Mouse (Mus musculus): ENCODE measurements around the gene Mmp14. TPM values are rescaled to one million over a fixed set of nuclear protein-coding genes. Genes with fewer than 3 reads are reported as not detected.

The Mmp14 gene
- polyA plus RNA-seq, 1 experiment = 118 TPM

- Histone ChIP-seq H3K27me3 (ENCODE audit: control insufficient read depth, insufficient read depth, insufficient read length) (no peaks in the 10 kb centered on the region), H3K79me3 (ENCODE audit: low read depth) (no peaks in the 10 kb centered on the region), H3K79me2 (ENCODE audit: control insufficient read depth, insufficient read depth) (peaks cover 10% of the 10 kb centered on the region), H3K36me3 (ENCODE audit: control insufficient read depth, insufficient read depth) (no peaks in the 10 kb centered on the region), H3ac (ENCODE audit: control insufficient read depth, insufficient read length, low read depth) (no peak overlapping the region), H3K4me3 (ENCODE audit: insufficient read depth, poor library complexity, severe bottlenecking) (no peak overlapping the region)
- TF ChIP-seq CEBPB (IDR thresholded peaks at IDR 0.05; ENCODE audit: low read depth) (no peak), USF1 (IDR thresholded peaks at IDR 0.05; ENCODE audit: low read depth) (no peak), CTCF (IDR thresholded peaks at IDR 0.05; ENCODE audit: control insufficient read depth, insufficient read depth, insufficient read length) (no peak), MYOD1 (IDR thresholded peaks at IDR 0.05; ENCODE audit: control insufficient read depth, insufficient read length, low read depth) (no peak), MYOG (IDR thresholded peaks at IDR 0.05; ENCODE audit: control insufficient read depth, extremely low read depth, insufficient read length) (no peak), MAX (IDR thresholded peaks at IDR 0.05) (no peak), FOSL1 (IDR thresholded peaks at IDR 0.05; ENCODE audit: insufficient read depth, low read length, poor library complexity, severe bottlenecking) (no peak)
These were observed 45.9 kb downstream of the Mmp14 start for GRCm38 (mm10) chr14:54477172-54477909.

DNA sequence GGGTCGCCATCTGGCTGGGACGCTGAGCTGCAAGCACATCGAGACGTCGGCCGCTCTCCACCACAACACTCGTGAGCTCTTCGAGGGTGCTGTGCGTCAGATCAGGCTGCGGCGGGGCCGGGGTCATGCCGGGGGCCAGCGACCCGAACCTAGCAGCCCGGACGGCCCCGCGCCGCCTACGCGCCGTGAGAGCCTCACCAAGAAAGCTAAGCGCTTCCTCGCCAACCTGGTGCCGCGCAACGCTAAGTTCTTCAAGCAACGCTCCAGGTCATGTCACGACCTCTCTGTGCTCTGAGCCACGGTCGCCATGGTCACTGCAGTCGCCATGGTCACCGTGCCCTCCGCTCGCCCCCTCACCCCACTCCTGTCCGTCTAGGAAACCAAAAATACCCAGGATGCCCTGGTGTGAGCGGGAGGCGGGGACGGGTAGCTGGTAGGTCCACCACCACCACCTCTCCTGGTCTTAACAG, 48.1 kb downstream of the Mmp14 start:
- Histone ChIP-seq H3K4me3 (ENCODE audit: insufficient read depth, poor library complexity, severe bottlenecking) (peak overlapping the region; percentile 28), H3K79me2 (ENCODE audit: control insufficient read depth, insufficient read depth) (peaks cover 10% of the 10 kb centered on the region), H3ac (ENCODE audit: control insufficient read depth, insufficient read length, low read depth) (peak overlapping the region; percentile 3), H3K36me3 (ENCODE audit: control insufficient read depth, insufficient read depth) (no peaks in the 10 kb centered on the region), H3K79me3 (ENCODE audit: low read depth) (no peaks in the 10 kb centered on the region), H3K27me3 (ENCODE audit: control insufficient read depth, insufficient read depth, insufficient read length) (no peaks in the 10 kb centered on the region)
- TF ChIP-seq CEBPB (IDR thresholded peaks at IDR 0.05; ENCODE audit: low read depth) = no peak

DNA sequence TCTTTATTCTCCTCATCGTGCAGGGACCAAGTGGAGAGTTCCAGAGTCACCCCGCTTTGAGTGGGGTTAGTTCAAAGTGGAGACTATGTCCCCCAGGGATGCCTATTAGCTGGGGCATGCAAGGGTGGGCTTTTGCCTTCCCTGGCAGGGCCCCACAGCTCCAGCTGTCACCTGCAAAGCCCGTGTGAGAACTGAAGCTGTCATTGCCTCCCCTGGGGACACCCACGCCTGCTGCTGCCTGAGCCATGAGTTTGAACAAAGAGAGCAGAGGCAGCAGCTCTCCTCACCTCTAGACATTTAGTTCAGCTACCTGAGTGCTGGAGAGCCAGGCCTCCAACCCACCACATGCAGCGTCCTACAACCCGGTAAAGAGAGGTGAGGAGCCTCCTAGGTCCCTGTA, 49.3 kb downstream of the Mmp14 start:
- Histone ChIP-seq H3K4me3 (ENCODE audit: insufficient read depth, poor library complexity, severe bottlenecking) (no peak overlapping the region), H3ac (ENCODE audit: control insufficient read depth, insufficient read length, low read depth) (peak overlapping the region; percentile 32), H3K79me2 (ENCODE audit: control insufficient read depth, insufficient read depth) (peaks cover 10% of the 10 kb centered on the region), H3K79me3 (ENCODE audit: low read depth) (no peaks in the 10 kb centered on the region), H3K27me3 (ENCODE audit: control insufficient read depth, insufficient read depth, insufficient read length) (no peaks in the 10 kb centered on the region), H3K36me3 (ENCODE audit: control insufficient read depth, insufficient read depth) (no peaks in the 10 kb centered on the region)
- TF ChIP-seq MYOG (IDR thresholded peaks at IDR 0.05; ENCODE audit: control insufficient read depth, extremely low read depth, insufficient read length) (no peak), MAX (IDR thresholded peaks at IDR 0.05) (no peak), USF1 (IDR thresholded peaks at IDR 0.05; ENCODE audit: low read depth) (no peak), FOSL1 (IDR thresholded peaks at IDR 0.05; ENCODE audit: insufficient read depth, low read length, poor library complexity, severe bottlenecking) (no peak), CTCF (IDR thresholded peaks at IDR 0.05; ENCODE audit: control insufficient read depth, insufficient read depth, insufficient read length) (no peak)

DNA sequence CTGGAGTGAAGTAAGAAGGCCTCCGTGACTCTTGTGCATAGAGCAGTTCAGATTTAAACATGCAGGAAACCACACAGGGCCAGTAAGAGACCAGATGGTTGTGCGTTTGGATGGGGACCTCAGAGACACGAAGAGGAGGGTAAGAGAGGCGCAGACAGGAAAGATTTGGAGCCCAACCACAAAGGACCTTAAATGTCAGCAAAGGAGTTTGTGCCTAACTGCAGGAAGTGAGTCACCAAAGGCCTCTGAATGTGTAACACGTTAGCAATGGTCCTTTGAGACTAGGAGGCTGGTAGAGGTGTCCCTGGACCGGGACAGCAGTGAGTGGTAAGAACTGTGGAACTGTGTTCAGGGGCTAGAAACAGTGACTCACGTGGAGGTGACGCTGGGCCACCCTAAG, 50.0 kb downstream of the Mmp14 start:
- H3K4me3 ChIP-seq (ENCODE audit: insufficient read depth, poor library complexity, severe bottlenecking) = no peak overlapping the region

DNA sequence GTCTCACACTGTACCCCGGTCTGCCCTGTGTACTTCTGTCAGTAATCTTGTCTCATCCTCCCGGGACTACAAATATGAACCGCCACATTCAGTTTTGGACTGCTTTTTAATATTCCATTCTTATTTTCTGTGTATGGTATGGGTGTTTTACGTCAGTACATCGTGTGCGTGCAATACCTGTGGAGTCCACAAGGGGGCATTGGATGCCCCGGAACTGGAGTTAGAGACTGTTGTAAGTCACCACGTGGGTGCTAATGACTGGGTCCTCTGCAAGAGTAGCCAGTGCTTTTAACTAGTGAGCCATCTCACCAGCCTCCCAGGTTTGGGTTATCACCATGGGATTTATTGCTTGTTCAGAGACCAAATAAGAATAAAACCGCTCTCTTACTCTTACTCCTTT, 51.1 kb downstream of the Mmp14 start:
- Histone ChIP-seq H3K4me3 (ENCODE audit: insufficient read depth, poor library complexity, severe bottlenecking) (no peak overlapping the region), H3K79me2 (ENCODE audit: control insufficient read depth, insufficient read depth) (peaks cover 10% of the 10 kb centered on the region), H3K79me3 (ENCODE audit: low read depth) (no peaks in the 10 kb centered on the region), H3K36me3 (ENCODE audit: control insufficient read depth, insufficient read depth) (no peaks in the 10 kb centered on the region), H3K27me3 (ENCODE audit: control insufficient read depth, insufficient read depth, insufficient read length) (no peaks in the 10 kb centered on the region), H3ac (ENCODE audit: control insufficient read depth, insufficient read length, low read depth) (no peak overlapping the region)
- TF ChIP-seq MAX (IDR thresholded peaks at IDR 0.05) (no peak), MYOG (IDR thresholded peaks at IDR 0.05; ENCODE audit: control insufficient read depth, extremely low read depth, insufficient read length) (no peak), CTCF (IDR thresholded peaks at IDR 0.05; ENCODE audit: control insufficient read depth, insufficient read depth, insufficient read length) (no peak), CEBPB (IDR thresholded peaks at IDR 0.05; ENCODE audit: low read depth) (no peak), FOSL1 (IDR thresholded peaks at IDR 0.05; ENCODE audit: insufficient read depth, low read length, poor library complexity, severe bottlenecking) (no peak), USF1 (IDR thresholded peaks at IDR 0.05; ENCODE audit: low read depth) (no peak), MYOD1 (IDR thresholded peaks at IDR 0.05; ENCODE audit: control insufficient read depth, insufficient read length, low read depth) (no peak)

More for the DNA sequence above, 50.0 kb downstream of the Mmp14 start:
- no peaks in the 10 kb centered on the region for H3K79me3 ChIP-seq (ENCODE audit: low read depth)
- no peaks in the 10 kb centered on the region for H3K36me3 ChIP-seq (ENCODE audit: control insufficient read depth, insufficient read depth)
- H3ac ChIP-seq (ENCODE audit: control insufficient read depth, insufficient read length, low read depth) = no peak overlapping the region
- peaks cover 10% of the 10 kb centered on the region for H3K79me2 ChIP-seq (ENCODE audit: control insufficient read depth, insufficient read depth)
- no peak for TF ChIP-seq MYOD1 (IDR thresholded peaks at IDR 0.05; ENCODE audit: control insufficient read depth, insufficient read length, low read depth)
- TF ChIP-seq FOSL1 (IDR thresholded peaks at IDR 0.05; ENCODE audit: insufficient read depth, low read length, poor library complexity, severe bottlenecking) = peak; percentile 58
- TF ChIP-seq MYOG (IDR thresholded peaks at IDR 0.05; ENCODE audit: control insufficient read depth, extremely low read depth, insufficient read length) = no peak
- TF ChIP-seq CTCF (IDR thresholded peaks at IDR 0.05; ENCODE audit: control insufficient read depth, insufficient read depth, insufficient read length) = no peak
- no peak for TF ChIP-seq USF1 (IDR thresholded peaks at IDR 0.05; ENCODE audit: low read depth)
- no peak for TF ChIP-seq CEBPB (IDR thresholded peaks at IDR 0.05; ENCODE audit: low read depth)
- no peak for TF ChIP-seq MAX (IDR thresholded peaks at IDR 0.05)
- H3K27me3 ChIP-seq (ENCODE audit: control insufficient read depth, insufficient read depth, insufficient read length) = no peaks in the 10 kb centered on the region

DNA sequence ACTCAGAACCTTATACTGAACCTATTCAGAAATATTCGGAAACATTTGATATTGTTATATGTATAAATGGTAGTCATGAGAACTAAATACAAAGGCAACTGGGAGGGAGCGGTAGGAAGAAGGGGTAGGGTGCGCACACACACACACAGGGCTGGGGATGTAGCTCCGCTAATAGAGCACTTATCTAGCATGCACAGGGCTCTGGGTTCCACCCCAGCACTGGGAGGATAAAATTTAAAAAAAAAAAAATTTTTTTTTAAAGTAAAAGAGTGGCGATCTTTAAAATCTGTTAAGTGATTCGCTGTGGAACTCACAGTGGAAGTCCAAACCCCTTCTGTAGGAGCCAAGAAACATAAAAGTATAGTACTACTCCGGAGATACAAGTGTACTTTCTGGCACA, 54.5 kb downstream of the Mmp14 start:
- H3K79me3 ChIP-seq (ENCODE audit: low read depth) = no peaks in the 10 kb centered on the region
- no peaks in the 10 kb centered on the region for H3K79me2 ChIP-seq (ENCODE audit: control insufficient read depth, insufficient read depth)
- no peak overlapping the region for H3K4me3 ChIP-seq (ENCODE audit: insufficient read depth, poor library complexity, severe bottlenecking)
- no peaks in the 10 kb centered on the region for H3K36me3 ChIP-seq (ENCODE audit: control insufficient read depth, insufficient read depth)
- H3K27me3 ChIP-seq (ENCODE audit: control insufficient read depth, insufficient read depth, insufficient read length) = no peaks in the 10 kb centered on the region
- TF ChIP-seq CTCF (IDR thresholded peaks at IDR 0.05; ENCODE audit: control insufficient read depth, insufficient read depth, insufficient read length) = no peak
- no peak overlapping the region for H3ac ChIP-seq (ENCODE audit: control insufficient read depth, insufficient read length, low read depth)

Measured in C2C12 (cell line).